Mouse (Mus musculus) kidney, postnatal 36 days (tissue): Measurements from ENCODE around the gene Eps8.

ENCODE experiments used
- DNase-seq, 2 experiments: peaks; one replicate each; pipeline ENCODE4 v3.0.0; 2021 to 2022; ENCODE audit warnings: mixed read lengths in 2 of 2

The Eps8 gene

DNA sequence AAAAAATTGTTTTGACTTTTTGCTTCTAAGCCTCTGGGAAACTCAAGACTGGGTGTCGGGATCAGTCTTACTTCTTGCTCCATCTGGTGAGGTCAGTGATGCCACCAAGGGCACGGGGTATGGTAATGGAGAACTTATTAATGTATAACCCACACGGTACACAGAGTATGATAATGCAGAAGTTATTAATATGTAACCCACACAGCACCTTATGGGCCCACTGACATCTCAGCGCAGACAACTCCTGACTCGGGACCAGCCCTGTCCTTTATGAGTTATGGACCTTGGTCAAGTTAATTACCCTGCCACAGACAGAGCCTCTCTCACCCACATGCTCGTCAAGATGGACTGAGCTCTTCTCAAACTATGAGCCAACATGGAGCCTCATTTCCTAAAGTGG, 89.2 kb downstream of the Eps8 start:
- DNase-seq = peak; percentile 41 to 70

DNA sequence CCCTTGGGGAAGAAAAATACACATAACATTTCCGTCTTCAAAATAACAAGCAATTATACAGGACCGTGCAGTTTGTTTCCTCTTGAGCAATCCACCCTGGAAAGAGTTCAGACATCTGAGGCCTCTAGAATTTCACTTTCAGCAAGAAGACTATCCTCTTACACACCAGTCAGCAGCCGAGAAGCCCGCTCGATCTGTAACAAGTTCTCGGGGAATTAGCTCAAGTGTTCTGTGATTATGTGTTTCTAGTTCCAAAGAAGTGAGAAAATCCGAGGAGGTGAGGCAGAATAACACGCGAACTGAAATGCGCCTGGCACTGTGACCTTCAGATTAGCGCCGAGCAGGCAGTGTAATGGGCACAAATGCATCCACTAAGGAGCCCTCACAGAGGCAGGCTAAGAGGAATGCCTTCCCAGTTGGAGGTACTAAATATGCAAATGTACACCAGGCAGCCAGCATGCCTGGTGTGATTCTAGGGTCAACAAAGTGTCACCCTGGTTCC, 94.3 kb downstream of the Eps8 start:
- peak; percentile 49 to 65 for DNase-seq

DNA sequence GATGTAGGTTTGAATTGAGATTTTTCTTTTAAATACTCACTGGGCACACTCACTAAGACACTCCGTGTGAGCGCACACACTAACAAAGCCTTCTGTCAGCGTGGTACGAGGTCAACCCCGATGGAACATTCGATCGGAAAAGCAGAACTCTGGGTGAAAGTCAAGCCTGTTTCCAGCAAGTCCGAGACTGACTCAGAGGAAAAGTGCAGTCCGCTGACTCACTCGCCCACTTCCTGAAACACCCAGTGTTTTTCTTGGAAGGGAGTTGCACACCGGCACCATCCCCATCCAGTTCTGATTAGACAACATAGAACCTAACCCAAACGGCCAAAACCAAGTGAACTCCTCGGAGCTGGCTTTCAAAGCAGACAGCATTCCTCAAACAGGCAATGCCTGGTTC, 95.8 kb downstream of the Eps8 start:
- peak; percentile 55 to 72 for DNase-seq

DNA sequence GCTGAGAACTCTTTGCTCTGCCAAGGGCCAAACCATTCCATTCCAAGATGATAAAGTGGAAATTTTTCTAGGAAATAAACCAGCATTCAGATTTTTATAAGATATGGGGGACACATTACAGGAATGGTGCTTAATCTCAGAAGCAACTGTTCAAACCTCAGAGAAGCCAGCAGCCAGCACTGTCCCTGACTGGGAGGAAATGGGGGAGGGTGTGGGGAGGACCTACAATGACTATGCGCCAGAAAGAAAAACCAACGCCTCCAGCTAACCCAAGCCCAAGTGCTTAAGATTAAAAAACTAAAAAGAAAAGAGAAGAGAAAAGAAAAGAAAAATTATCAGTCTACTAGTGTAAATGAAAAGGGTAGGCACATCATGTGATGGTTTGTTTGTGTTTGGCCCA, 97.0 kb downstream of the Eps8 start:
- peak in 1 of 2 experiments; percentile 33 for DNase-seq

DNA sequence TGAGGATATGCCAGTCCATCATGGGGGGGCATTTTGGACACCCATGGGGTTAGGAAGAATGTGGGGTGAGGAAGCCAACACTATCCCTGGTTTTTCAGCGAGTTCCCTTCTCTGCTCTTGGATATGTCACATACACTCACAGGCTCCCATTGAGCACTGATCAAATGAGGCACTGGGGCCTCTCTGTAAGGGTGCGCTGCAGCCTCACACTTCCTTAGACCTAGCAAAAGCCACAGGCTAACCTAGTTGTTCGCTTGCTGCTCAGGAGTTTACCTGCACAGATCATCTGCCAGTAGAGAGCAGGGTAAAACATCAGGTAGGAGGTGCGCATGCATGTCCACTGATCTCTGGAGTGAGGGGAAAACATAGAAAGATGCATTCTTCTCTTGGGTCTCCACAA, 97.5 kb downstream of the Eps8 start:
- no peak for DNase-seq

DNA sequence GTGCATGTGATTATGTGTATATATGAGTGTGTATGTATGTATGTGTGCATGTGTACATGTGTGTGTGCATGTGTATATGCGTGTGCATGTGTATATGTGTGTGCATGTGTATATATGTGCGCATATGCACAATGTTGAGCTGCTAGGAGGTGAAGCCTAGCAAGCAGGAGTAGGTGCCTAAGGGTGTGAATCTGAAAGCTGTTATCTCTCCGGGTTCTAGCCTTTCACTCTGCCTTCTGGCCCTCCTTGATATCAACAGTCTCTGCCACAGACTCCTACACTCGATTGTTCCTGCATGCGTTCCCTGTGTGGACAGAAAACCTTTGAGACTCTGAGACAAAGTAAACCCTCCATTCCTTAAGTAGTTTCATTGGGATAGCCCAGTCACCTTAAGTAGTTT, 98.0 kb downstream of the Eps8 start:
- no peak for DNase-seq

DNA sequence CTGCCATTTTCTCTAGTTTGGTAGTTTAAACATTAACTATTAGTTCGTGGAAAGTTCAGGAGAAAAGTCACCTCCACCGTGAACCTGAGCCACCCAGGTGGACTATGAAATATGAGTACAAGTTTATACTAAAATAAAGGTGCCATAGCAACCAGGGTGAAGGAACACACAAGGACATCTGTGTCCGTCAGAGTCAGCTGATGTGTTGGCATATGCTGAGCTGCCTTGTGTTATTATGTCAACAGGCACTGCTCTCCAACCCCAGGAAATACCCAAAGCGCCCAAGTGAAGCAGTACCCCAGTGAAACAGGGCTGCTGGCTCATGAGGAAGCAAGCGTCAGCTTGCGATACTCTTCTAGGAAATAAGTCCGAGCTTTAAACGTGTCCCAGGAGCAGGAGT, 104.5 kb downstream of the Eps8 start:
- peak; percentile 60 to 68 for DNase-seq

DNA sequence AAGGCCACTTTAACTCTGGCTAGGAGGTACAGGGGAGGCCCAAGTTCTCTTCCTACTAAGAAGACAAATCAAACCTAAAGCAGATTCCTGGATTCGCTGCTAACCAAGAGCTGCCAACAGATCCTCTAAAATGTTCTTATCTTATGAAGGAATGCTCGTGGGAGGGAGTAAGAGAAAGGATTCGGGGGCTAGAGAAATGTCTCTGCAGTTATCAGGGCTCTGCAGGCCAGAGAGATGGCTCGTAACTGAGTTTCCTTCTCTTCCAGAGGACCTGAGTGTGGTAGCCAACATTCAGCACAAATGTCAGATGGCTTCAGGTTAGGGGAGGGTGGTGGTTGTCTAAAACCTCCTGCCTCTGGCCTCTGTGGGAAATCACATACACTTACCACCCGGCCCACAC, 106.1 kb downstream of the Eps8 start:
- DNase-seq = no peak

DNA sequence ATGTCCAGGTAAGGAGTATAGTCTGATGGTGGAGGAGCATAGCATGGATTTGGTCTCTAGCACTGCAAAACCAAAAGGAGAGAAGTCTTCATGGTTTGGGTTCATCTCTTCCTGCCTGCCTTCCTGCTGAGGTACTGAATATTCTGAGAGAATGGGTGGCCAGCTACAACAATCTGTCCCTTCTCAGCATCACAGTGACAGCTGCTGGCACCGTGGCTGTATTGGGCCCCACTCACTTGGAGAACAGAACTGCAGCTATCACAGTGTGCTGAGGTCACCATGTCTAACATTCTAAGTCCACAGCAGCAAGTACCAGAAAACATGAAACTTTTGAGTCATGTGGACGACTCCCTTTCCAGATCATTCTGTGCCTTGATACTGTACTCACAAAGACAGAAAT, 107.1 kb downstream of the Eps8 start:
- no peak for DNase-seq

DNA sequence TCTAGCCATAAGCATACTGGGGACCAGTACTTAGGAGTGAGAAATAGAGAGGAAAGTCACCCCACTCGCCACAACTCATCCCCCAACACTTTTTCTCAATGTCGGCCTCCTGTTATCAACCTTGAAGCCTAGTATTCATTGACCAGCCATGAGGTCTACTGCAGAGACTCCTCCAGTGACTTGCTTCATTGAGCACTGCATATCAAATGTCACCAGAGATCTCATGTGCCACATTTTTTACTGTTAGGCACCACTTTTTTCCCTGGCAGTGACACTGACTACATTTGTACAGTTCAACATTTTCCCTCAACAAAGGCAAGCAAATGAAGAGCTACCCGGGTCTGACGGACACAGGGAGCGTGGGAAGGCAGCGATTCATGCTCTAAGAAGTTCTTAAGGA, 108.6 kb downstream of the Eps8 start:
- DNase-seq = no peak

DNA sequence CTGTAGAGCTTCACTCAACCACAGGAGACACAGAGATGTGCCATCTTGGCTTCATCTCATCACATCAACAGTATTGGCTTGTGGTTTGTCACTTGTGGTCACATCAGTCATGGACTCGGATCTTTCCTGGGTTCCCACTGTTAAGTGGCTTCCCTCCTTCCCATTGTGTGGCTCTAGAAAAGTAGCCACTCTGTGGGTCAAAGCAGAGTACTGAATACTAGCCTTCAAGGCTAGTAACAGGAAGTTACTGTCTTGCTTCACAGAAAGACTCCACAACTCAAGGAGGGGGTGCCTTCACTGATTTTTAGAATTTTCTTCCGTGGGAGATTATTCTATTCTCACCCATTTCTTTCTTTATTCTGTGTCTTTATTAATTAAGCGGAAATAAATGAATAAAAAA, 109.3 kb downstream of the Eps8 start:
- DNase-seq = no peak

DNA sequence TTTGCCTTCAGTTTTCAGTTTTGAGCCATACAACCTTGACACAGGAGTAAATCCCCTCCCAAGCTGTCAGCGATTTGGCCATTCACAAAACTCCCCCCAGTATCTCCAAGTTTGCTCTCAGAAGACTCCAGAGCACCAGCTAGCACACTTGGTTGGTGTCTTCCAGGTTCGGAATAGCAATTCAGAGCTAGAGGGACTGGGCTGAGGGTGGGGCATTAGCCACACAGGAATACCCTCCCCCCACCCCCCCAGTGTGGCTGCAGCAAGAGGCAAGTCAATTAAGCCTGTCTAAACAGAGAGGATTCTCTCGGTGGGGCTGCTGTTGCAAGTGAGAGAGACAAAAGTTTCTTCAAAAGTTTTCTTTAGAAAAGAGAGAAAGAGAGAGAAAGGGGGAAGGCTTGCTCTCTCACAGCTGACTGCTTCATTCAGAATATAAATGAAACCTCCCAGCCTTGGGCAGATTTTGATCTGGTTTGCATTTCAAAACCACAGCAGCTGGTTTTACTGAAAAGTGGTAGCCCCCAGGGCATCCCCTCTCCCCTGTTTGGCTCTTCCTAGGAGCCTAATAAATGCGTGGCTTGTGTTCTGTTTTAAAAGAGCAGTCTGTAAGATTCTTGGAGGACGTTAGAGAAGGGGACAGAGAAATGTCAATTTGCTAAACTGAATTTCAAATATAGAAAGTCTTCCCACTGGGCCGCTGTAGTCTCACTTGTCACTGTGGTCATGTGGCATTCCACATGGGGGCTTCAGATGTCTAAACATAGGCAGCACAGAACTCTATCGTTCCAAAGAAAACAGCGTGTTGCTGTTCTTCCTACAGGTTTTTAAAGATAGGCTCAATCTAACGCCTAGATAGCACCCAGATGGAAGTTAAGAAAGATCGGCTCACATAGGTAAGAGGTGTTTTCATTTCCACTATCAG, 112.2 kb downstream of the Eps8 start:
- DNase-seq = no peak

DNA sequence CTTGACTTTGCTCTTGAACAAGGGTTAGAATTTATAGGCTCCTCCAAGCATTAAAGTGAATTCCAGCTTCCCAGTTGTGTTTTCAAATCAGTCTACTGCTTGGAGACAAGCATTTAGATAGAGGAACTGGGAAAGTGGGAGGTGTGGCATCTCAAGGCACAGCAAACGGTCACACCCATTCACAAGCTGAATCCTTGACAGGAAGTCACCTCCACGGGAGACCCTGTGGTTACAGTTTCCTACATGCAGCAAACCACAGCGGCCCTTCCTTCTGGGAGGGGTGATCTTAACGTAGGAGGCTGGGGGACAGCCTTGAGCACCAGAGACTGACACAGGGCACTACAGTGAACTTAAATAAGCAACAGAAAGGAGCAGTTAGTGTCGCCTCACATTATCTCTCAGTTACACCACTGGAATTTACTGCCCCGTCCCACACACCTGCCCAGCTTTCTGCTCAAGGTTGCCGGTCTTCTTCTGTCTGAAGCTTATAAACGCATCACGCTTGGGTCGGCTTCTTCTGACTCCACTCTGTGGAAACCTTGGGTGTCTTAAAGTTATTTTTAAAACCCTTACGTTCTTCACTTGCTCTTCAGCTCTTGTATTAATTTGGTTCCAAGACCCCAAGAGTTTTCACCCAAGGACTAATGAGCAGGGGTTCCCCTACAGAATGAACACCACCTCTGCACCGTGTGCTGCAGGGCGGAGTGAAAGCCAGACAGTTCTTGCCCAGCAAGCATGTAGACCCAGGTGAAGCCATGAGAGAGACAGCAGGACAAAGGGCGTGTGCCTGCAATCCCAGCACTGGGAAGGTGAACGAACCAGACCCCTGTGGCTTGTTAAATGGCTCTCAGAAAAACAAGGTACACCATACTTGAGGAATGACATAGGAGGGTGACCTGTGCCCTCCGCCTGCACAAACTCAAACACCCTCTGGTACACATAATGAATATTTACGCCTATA, 113.2 kb downstream of the Eps8 start:
- peak; percentile 41 to 45 for DNase-seq

DNA sequence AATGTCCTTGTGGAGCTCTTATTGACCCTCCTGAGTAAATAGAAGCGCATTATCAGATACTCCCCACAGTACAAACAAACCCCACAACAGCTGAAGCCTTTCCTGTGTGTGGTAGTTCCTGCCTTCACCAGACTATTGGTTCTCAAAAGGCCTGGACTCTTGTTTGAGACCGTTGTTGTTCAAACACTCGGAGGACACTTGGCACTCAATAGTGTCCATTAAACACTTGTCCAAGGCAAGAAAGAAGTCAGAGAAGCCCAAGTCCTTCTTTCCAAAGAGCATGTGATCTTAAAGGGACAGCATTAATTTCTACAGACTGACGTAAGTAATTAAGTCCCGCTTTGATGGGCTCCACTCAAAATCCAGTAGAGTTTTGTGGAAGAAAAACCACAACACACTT, 113.9 kb downstream of the Eps8 start:
- DNase-seq = no peak

DNA sequence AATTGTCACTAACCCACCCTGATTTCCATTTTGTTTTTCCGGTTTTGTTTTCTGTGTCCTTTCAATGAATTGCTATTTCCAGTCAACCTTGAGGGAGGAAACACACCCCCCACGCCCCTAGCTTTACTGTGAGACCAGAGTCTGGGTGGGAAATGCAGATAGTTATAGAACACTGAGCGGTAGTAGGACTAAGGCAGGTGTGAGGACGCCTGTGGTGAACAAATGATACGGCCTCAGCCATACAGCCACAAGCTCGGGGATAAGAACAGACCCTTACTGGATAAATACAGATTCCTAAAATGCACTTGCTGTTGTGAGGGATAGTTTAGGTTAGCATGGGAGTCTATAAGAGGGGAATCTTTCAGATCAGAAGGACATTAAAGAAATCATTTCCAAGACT, 114.3 kb downstream of the Eps8 start:
- DNase-seq = no peak

DNA sequence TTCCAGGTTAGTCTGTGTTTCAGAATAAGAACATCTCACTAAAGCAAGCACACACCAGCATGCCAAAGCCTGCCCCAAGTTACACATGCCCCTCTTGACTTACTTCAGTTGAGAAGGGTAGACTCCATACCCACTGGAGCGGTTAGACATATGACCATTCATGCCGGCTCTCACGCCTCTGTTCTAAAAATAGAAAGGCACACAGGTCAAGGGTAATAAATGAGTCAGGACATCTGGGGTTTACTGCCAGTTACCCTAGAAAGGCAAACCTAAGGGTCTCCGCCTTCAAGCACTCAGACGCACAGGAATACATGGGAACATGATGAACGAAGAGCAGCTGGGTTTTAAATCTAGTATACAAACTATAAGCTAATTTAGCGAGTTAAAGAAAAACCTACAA, 115.5 kb downstream of the Eps8 start:
- peak in 1 of 2 experiments; percentile 33 for DNase-seq

DNA sequence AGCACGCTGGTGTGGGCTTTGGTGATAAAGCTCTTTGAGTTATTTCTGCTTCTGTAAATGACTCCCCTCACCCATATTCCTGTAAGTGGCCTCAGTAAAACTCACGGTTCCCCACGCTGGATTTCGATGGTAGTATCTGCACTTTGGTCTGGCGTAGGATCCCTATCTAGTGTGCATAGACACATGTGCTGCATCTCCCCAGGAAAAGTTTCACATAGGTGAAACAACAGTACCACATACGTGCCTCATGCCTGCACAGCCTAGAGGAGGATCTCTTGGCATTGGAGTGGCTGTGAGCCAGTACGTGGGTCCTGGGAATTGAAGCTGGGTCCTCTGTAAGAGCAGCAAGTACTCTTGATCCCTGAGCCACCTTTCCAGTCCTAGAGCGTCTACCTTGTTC, 121.9 kb downstream of the Eps8 start:
- no peak for DNase-seq

DNA sequence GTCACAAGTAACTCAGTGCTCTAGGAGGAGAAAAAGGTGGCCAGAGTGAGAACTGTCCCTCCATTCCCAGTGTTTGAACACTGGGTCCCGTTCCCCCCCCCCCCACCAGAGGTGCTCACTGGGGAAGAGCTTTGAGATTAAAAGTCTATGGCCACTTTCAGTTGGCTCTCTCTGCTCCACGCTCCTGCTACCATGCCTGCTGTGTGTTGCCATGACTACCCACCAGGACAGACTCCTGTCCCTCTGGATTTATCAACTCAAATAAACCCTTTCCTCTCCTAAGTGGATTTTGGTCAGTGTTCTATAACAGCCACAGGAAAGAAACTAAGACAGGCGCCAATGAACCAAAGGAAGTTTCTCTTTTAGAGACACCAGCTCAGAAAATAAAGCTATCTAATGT, 128.9 kb downstream of the Eps8 start:
- no peak for DNase-seq

DNA sequence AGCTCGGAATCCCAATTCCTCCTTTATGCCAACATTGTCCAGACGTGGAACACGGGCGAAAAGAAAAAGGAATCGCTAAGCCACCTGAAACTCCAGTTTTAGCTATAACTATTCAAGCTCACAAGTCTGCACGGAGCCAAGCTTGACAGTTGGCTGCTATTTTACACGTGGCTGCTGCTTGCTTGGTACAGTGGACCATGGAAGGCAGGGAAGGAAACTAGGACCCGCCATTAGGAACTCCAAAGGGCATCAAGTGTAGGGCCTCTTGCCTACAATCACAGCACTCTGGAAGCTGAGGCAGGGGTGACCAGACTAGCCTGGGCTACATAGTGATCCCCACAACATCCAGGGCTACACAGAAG, 134.4 kb downstream of the Eps8 start:
- no peak for DNase-seq

DNA sequence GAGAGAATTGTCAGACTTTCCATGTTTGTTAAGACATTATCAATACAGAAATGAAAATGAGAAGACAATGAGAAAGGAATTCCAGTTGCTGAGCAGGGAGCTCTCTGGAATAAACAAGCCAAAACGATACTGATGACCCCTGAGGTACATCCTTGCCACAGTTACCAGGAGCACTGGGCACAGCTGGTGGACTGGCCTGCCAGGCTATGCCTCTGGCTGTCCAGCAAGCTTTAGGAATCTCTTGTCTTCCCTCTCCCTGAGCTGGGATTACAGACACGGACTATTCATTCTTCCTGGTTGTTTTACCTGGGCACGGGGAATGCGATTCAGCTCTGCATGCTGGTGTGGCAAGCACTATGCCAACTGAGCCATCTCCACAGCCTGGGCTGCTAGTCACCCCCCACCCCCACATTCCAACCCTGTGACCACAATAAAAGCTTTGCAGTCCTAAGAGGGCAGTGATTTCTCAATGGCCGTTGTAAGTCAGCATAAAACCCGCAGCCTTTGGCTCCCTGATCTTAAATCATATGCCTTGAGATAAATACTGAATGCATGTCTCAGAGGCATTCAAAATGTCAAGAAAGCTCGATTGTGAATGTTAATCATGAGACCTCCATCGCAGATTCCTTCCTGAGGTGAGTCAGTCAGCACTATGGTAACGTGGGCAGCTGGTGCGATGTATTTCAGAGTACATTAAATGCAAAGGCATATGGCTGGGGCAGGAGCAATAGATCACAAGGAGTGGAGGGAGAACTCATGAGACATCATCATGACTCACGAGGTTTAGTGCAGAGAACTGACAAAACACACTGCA, 134.9 kb downstream of the Eps8 start:
- DNase-seq = no peak

DNA sequence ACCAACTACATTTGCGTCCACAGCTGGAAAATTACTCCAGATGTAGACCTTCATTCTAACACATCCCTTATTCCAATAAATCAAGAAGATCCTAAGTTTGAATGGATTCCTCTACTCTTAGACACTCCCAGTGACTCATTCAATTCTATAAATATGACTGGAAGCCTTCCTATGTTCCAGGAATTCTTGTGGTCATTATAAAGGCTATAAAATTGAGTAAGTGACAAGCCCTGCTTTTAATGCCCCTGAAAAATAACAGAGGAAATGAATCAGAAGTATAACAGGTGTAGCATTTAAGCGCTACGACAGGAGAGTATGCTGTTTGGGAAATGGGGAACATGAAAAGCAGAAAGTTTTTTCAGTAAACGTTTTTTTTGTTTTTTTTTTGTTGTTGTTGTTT, 139.8 kb downstream of the Eps8 start:
- DNase-seq = no peak

DNA sequence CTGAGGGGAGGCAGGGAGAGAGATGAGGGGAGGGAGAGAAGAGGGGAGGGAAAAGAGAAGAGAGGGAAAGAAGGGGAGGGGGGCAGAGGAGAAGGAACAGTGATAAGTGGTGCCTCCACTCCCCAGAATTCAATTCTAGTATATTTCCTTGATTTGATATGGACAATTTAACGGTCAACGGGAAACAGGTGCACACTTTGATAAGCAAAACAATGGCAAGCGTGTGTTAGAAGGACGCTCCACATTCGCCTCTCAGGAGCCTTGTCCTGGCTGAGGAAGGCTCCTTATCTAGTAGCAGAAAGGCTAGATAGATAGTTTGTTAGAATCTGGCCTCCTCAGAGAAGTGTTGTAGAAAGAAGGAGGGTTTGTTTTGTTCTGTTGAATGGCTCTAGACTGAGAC, 141.9 kb downstream of the Eps8 start:
- DNase-seq = no peak
